Mouse (Mus musculus): ENCODE measurements at regions not wholly inside any gene's neighbourhood (a gene's known extent, or its start where the extent isn't known, plus 50 kb on each side); places are given as distances from the start of the nearest gene placed in this dataset.

GRCm38 (mm10) chr13:110628201-110628600 lies 233.4 kb downstream of the Plk2 start:
- Histone ChIP-seq H3K27ac (no peak overlapping the region), H3K27me3 (ENCODE audit: poor library complexity, severe bottlenecking) (no peaks in the 10 kb centered on the region), H3K4me3 (no peak overlapping the region), H3K9me3 (no peaks in the 10 kb centered on the region), H3K36me3 (replicated peaks) (no peaks in the 10 kb centered on the region), H3K4me1 (peaks cover 12% of the 10 kb centered on the region; the same call in 1 of the 2 replicates)
- WGBS: 91% methylated on average over 1 of the region's 1 CpGs
- no peak for DNase-seq (ENCODE audit: extremely low spot score, low spot score)

GRCm38 (mm10) chr13:110633261-110633781 lies 238.5 kb downstream of the Plk2 start:
- Histone ChIP-seq H3K4me1 (no peaks in the 10 kb centered on the region), H3K27me3 (ENCODE audit: poor library complexity, severe bottlenecking) (no peaks in the 10 kb centered on the region), H3K36me3 (replicated peaks) (no peaks in the 10 kb centered on the region), H3K9me3 (no peaks in the 10 kb centered on the region), H3K27ac (no peak overlapping the region), H3K4me3 (no peak overlapping the region)
- WGBS: 89% methylated on average over 3 of the region's 3 CpGs
- no peak for DNase-seq (ENCODE audit: extremely low spot score, low spot score)

GRCm38 (mm10) chr13:110633899-110634298 lies 239.1 kb downstream of the Plk2 start:
- WGBS: 96% methylated on average over 1 of the region's 1 CpGs
- Histone ChIP-seq H3K4me1 (no peaks in the 10 kb centered on the region), H3K27ac (no peak overlapping the region), H3K27me3 (ENCODE audit: poor library complexity, severe bottlenecking) (no peaks in the 10 kb centered on the region), H3K9me3 (no peaks in the 10 kb centered on the region), H3K4me3 (no peak overlapping the region), H3K36me3 (replicated peaks) (no peaks in the 10 kb centered on the region)
- DNase-seq (ENCODE audit: extremely low spot score, low spot score): no peak

- no peak for DNase-seq (ENCODE audit: extremely low spot score, low spot score)
Measured at GRCm38 (mm10) chr13:110642792-110643191, 247.9 kb downstream of the Plk2 start.

GRCm38 (mm10) chr13:110643198-110643896 lies 248.5 kb downstream of the Plk2 start:
- Histone ChIP-seq H3K4me3 (no peak overlapping the region), H3K36me3 (replicated peaks) (no peaks in the 10 kb centered on the region), H3K27ac (no peak overlapping the region), H3K4me1 (no peaks in the 10 kb centered on the region), H3K9me3 (no peaks in the 10 kb centered on the region), H3K27me3 (ENCODE audit: poor library complexity, severe bottlenecking) (no peaks in the 10 kb centered on the region)
- DNase-seq (ENCODE audit: extremely low spot score, low spot score): no peak
- WGBS: 87% methylated on average over 11 of the region's 11 CpGs

More at GRCm38 (mm10) chr13:110642792-110643191, 247.9 kb downstream of the Plk2 start:
- Histone ChIP-seq H3K27ac (no peak overlapping the region), H3K27me3 (ENCODE audit: poor library complexity, severe bottlenecking) (no peaks in the 10 kb centered on the region), H3K4me1 (no peaks in the 10 kb centered on the region), H3K9me3 (no peaks in the 10 kb centered on the region), H3K36me3 (replicated peaks) (no peaks in the 10 kb centered on the region), H3K4me3 (no peak overlapping the region)
- WGBS: 88% methylated on average over 3 of the region's 3 CpGs

GRCm38 (mm10) chr13:110643897-110644213 lies 249.0 kb downstream of the Plk2 start:
- Histone ChIP-seq H3K27me3 (ENCODE audit: poor library complexity, severe bottlenecking) (no peaks in the 10 kb centered on the region), H3K4me1 (no peaks in the 10 kb centered on the region), H3K4me3 (no peak overlapping the region), H3K9me3 (no peaks in the 10 kb centered on the region), H3K36me3 (replicated peaks) (no peaks in the 10 kb centered on the region), H3K27ac (no peak overlapping the region)
- 85% methylated on average over 3 of the region's 3 CpGs for WGBS
- DNase-seq (ENCODE audit: extremely low spot score, low spot score): no peak

- H3K4me1 ChIP-seq: peaks cover 8% of the 10 kb centered on the region
- no peak overlapping the region for H3K4me3 ChIP-seq
- no peaks in the 10 kb centered on the region for H3K36me3 ChIP-seq (replicated peaks)
- WGBS: 62% methylated on average over 1 of the region's 1 CpGs
- DNase-seq (ENCODE audit: extremely low spot score, low spot score): no peak
- H3K9me3 ChIP-seq: no peaks in the 10 kb centered on the region
- no peaks in the 10 kb centered on the region for H3K27me3 ChIP-seq (ENCODE audit: poor library complexity, severe bottlenecking)
- no peak overlapping the region for H3K27ac ChIP-seq
Measured at GRCm38 (mm10) chr13:110649378-110649777, 254.5 kb downstream of the Plk2 start.

- no peaks in the 10 kb centered on the region for H3K9me3 ChIP-seq
- no peaks in the 10 kb centered on the region for H3K36me3 ChIP-seq (replicated peaks)
- no peak overlapping the region for H3K4me3 ChIP-seq
- H3K4me1 ChIP-seq: peaks cover 8% of the 10 kb centered on the region
- H3K27me3 ChIP-seq (ENCODE audit: poor library complexity, severe bottlenecking): no peaks in the 10 kb centered on the region
- H3K27ac ChIP-seq: no peak overlapping the region
- 58% methylated on average over 2 of the region's 2 CpGs for WGBS
- DNase-seq (ENCODE audit: extremely low spot score, low spot score): no peak
Measured at GRCm38 (mm10) chr13:110649870-110650497, 255.1 kb downstream of the Plk2 start.

GRCm38 (mm10) chr13:110652201-110652600 lies 257.4 kb downstream of the Plk2 start:
- 80% methylated on average over 7 of the region's 7 CpGs for WGBS
- no peak for DNase-seq (ENCODE audit: extremely low spot score, low spot score)
- Histone ChIP-seq H3K4me1 (peaks cover 8% of the 10 kb centered on the region), H3K9me3 (no peaks in the 10 kb centered on the region), H3K36me3 (replicated peaks) (no peaks in the 10 kb centered on the region), H3K27ac (no peak overlapping the region), H3K27me3 (ENCODE audit: poor library complexity, severe bottlenecking) (no peaks in the 10 kb centered on the region), H3K4me3 (no peak overlapping the region)

- H3K36me3 ChIP-seq (replicated peaks): no peaks in the 10 kb centered on the region
- no peak overlapping the region for H3K4me3 ChIP-seq
- peaks cover 15% of the 10 kb centered on the region for H3K4me1 ChIP-seq
- no peaks in the 10 kb centered on the region for H3K27me3 ChIP-seq (ENCODE audit: poor library complexity, severe bottlenecking)
- no peaks in the 10 kb centered on the region for H3K9me3 ChIP-seq
- no peak overlapping the region for H3K27ac ChIP-seq
- WGBS: 65% methylated on average over 2 of the region's 2 CpGs
- no peak for DNase-seq (ENCODE audit: extremely low spot score, low spot score)
Measured at GRCm38 (mm10) chr13:110665073-110665800, 270.4 kb downstream of the Plk2 start.

- 73% methylated on average over 7 of the region's 7 CpGs for WGBS
- Histone ChIP-seq H3K4me1 (peaks cover 15% of the 10 kb centered on the region), H3K27me3 (ENCODE audit: poor library complexity, severe bottlenecking) (no peaks in the 10 kb centered on the region), H3K4me3 (no peak overlapping the region), H3K27ac (no peak overlapping the region), H3K9me3 (no peaks in the 10 kb centered on the region), H3K36me3 (replicated peaks) (no peaks in the 10 kb centered on the region)
- DNase-seq (ENCODE audit: extremely low spot score, low spot score): no peak
Measured at GRCm38 (mm10) chr13:110667276-110667956, 272.6 kb downstream of the Plk2 start.

- H3K9me3 ChIP-seq: no peaks in the 10 kb centered on the region
- H3K27ac ChIP-seq: no peak overlapping the region
- H3K4me3 ChIP-seq: no peak overlapping the region
- H3K4me1 ChIP-seq: no peaks in the 10 kb centered on the region
- DNase-seq (ENCODE audit: extremely low spot score, low spot score): no peak
- WGBS: 79% methylated on average over 2 of the region's 2 CpGs
- H3K36me3 ChIP-seq (replicated peaks): no peaks in the 10 kb centered on the region
- H3K27me3 ChIP-seq (ENCODE audit: poor library complexity, severe bottlenecking): no peaks in the 10 kb centered on the region
Measured at GRCm38 (mm10) chr13:110673536-110673935, 278.7 kb downstream of the Plk2 start.

Data from forebrain, embryonic 10.5 days (tissue).